Mouse (Mus musculus) kidney, postnatal 4 days (tissue): Measurements from ENCODE around the gene Hist1h2ab.
"Not testable (repeated sequence)": the region's sequence is repeated elsewhere in the genome, so short reads cannot be mapped to it uniquely, and the experiment has no call there.

ENCODE experiments used
- DNase-seq, 2 experiments: peaks; one replicate each; pipeline ENCODE4 v3.0.0; 2021; ENCODE audit warnings: mixed read lengths in 2 of 2

Gene Hist1h2ab

GRCm38 (mm10) chr13:23750839-23751477 lies at the start of gene Hist1h2ab:
TSS of gene Hist1h2ab (plus strand) at chr13:23751126.
- peak; percentile 58 to 73 for DNase-seq

- DNase-seq: no peak
These were observed 48.7 kb upstream of the Hist1h2ab start for GRCm38 (mm10) chr13:23702220-23702619.

- not testable (repeated sequence) for DNase-seq
These were observed 48.1 kb upstream of the Hist1h2ab start for GRCm38 (mm10) chr13:23702801-23703200.

GRCm38 (mm10) chr13:23705751-23706356 lies 45.1 kb upstream of the Hist1h2ab start:
- no peak for DNase-seq

- no peak for DNase-seq
These were observed 44.2 kb upstream of the Hist1h2ab start for GRCm38 (mm10) chr13:23706771-23707170.

- no peak for DNase-seq
These were observed 42.9 kb upstream of the Hist1h2ab start for GRCm38 (mm10) chr13:23708041-23708440.

GRCm38 (mm10) chr13:23708654-23709053 lies 42.3 kb upstream of the Hist1h2ab start:
- DNase-seq: no peak

- no peak for DNase-seq
These were observed 41.1 kb upstream of the Hist1h2ab start for GRCm38 (mm10) chr13:23709714-23710373.

- peak; percentile 61 to 76 for DNase-seq
These were observed 40.4 kb upstream of the Hist1h2ab start, which contains the start of gene Hfe for GRCm38 (mm10) chr13:23710374-23711089. TSS of gene Hfe (minus strand) at chr13:23710854.

- no peak for DNase-seq
These were observed 34.5 kb upstream of the Hist1h2ab start for GRCm38 (mm10) chr13:23716261-23717042.

- no peak for DNase-seq
These were observed 33.8 kb upstream of the Hist1h2ab start for GRCm38 (mm10) chr13:23717176-23717575.

- not testable (repeated sequence) for DNase-seq
These were observed 33.2 kb upstream of the Hist1h2ab start for GRCm38 (mm10) chr13:23717593-23718245.

- DNase-seq: no peak
These were observed 26.7 kb upstream of the Hist1h2ab start for GRCm38 (mm10) chr13:23724239-23724638.

- no peak for DNase-seq
These were observed 25.7 kb upstream of the Hist1h2ab start for GRCm38 (mm10) chr13:23725213-23725612.

GRCm38 (mm10) chr13:23728472-23729191 lies 22.3 kb upstream of the Hist1h2ab start:
- DNase-seq: no peak

GRCm38 (mm10) chr13:23729192-23729525 lies 21.8 kb upstream of the Hist1h2ab start:
- no peak for DNase-seq

GRCm38 (mm10) chr13:23729706-23730105 lies 21.2 kb upstream of the Hist1h2ab start:
- no peak for DNase-seq

- peak; percentile 40 to 51 for DNase-seq
These were observed 20.4 kb upstream of the Hist1h2ab start for GRCm38 (mm10) chr13:23730479-23730878.

GRCm38 (mm10) chr13:23732156-23732804 lies 18.6 kb upstream of the Hist1h2ab start:
- DNase-seq: peak; percentile 27 to 37

- no peak for DNase-seq
These were observed 13.8 kb upstream of the Hist1h2ab start for GRCm38 (mm10) chr13:23737091-23737490.

- peak; percentile 28 to 46 for DNase-seq
These were observed 12.9 kb upstream of the Hist1h2ab start for GRCm38 (mm10) chr13:23738041-23738440.
